Mouse (Mus musculus): ENCODE results near the gene Nepro.

Nepro gene

DNA sequence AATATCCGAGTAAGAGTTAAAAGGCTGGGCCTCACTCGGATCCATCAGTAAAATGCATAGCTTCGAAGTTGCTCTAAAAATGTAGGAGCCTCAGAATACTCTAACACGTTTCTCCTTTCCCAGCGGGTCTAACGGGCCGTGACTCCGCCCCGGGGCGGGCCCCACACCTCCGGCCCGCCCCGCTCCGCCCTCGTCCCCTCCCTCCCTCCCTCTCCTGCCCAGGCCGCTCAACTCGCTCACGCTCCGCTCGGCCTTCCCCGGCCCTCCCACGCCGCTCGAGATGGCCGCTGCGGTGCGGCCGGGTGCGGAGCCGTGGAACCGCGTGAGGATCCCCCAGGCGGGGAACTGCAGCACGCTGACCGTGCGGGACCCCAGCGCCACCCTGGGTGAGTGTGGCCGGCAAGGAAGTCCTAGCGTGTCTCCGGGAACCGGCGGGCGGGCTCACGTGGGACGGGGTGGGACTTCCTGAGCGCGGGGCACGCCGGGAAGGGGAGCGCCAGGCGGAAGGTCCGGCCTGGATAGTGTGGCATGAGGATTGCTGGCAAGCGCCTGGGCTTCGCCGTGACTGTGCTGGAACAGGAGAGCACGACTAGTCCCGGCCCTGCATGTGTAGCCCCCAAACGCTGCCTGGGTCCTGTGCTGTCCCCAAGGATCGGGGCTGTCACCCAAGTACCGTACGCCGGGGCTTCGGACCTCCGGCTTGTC lies at the start of gene Nepro:
TSS of gene Nepro (plus strand) at position 219 of the 705 bp plus-strand sequence.
- DNase-seq (ENCODE audit: low spot score), result peak; percentile 86

DNA sequence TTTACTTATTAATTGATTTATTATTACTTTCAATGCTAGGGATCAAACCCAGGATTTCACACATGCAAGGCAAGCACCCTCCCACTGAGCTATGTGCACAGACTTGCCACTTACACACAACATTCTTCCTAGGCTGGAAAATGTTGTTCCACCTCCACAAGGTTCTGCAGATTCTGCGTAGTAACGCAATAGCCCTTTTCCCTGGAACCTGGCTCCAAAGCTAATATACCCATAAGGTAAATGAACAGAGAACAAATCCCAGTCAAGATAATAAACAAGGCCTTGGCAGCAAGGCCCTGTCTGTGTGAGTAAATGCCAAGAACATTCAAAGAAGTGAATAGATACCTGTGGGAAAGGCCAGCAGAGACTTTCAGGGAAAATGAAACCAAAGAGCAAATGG lies 47.7 kb upstream of the Nepro start:
- DNase-seq (ENCODE audit: low spot score), result no peak

- DNase-seq (ENCODE audit: low spot score), result no peak
Observed at GRCm38 (mm10) chr16:44679082-44679481, 45.0 kb upstream of the Nepro start.

GRCm38 (mm10) chr16:44679503-44679971 lies 44.6 kb upstream of the Nepro start:
- DNase-seq (ENCODE audit: low spot score), result no peak

GRCm38 (mm10) chr16:44680756-44681498 lies 43.2 kb upstream of the Nepro start:
- no peak for DNase-seq (ENCODE audit: low spot score)

DNA sequence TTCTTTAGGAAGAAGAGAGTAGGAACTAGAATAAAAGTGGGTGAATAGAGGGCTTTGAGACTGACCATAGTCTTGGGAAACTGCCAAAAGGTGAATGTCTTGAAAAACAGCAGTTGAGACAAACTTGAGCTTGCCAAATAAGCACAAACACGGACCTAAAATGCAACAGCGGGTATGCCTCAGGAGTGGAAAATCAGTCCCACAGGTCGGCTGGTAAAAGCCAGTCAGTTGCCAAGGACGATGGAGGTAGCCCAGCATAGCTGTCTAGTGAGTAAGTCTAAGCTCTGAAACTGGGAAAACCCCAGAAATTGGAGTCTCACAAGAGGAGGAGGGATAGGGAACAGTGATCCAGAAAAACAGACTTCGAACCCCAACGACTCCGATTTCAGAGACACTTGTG lies 39.5 kb upstream of the Nepro start:
- DNase-seq (ENCODE audit: low spot score), result no peak

DNA sequence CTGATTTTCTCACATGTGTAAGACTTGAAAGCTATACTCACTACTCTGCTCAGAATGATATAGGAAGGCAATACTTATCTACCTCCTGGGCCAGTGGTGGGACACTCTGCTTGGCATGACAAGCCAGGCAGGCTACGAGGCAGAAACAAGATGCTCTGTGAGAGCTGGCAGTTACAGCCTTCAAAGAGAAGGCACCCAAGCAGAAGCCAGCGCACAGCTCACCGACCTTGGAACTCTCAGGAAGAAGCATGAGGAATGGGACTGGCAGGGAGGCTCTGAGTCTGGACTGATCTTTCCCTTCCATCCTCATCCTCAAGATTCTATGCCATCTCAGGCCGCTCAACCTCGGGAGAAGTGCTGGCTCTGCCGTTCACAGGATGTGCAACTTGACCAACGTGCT lies 38.7 kb upstream of the Nepro start:
- DNase-seq (ENCODE audit: low spot score), result no peak

DNA sequence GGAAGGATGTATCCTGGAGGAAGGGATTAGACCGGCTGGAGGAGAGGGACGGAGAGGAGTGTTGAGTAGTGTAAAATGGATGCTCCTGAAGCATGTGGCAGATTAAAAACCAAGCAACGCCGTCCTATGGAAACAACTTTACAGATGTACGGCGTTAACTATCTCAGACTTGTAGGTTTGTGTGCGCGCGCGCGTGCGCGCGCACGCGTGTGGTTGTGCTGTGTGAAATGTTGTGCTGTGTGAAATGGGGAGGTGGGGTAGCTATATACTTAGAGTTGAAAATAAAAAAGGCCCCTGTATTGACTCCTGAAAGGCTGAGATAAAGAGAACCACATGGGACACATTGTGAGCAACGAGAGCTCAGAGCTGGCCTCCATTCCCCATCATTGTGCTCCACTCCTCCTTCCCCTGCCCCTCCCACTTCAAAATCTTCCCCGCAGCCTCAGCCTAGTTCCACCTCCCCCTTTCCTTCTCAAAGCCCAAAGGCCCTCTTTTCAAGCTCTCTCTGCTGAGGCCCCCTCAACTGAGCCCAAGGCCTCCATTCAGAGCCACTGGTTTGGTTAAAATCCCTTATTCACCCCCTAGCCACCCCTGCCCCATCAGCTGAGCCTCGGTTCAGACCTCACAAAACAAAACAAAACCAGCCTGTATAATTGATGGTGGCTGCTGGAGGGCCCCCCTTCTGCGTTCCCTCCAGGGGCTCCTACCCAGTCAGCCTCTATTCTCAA lies 36.9 kb upstream of the Nepro start:
- no peak for DNase-seq (ENCODE audit: low spot score)

- DNase-seq (ENCODE audit: low spot score), result no peak
Observed at GRCm38 (mm10) chr16:44687719-44688420, 36.2 kb upstream of the Nepro start.

DNA sequence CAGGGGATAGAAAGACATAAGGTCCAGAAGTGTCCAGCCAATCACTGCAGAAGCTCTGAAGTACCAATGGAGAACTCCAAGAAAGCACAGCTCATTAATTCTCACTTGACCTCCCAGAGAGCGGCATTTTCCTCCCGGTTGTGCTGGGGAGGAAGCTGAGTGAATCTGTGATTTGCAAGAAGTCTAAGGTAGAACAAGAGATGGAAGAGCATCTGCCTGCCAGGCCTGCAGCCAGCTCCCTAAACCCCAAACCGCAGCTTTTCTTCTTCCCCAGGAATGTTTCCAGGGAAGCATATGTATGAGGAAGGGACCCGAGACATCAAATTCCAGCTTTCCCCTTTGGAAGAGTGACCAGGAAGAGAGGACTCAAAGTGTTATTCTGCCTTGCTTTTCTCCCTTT lies 35.6 kb upstream of the Nepro start:
- DNase-seq (ENCODE audit: low spot score), result no peak

DNA sequence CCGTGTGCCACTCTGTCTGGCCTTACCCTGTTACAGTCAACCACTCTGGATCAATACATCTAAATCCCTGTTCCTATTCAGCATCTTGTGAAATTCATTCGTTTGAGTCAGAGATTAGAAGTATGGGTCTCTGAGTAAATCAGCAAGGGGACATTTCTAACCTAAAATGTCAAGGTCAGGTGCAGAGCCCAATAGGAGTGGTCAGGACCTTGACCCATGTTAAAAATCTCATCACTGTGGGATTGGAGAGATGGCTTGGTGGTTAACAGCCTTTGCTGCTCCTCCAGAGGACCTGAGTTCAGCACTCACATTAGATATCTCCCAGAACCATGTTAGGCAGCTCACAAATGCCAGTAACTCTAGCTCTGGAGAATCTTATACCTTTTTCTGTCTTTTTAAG lies 33.6 kb upstream of the Nepro start:
- no peak for DNase-seq (ENCODE audit: low spot score)

DNA sequence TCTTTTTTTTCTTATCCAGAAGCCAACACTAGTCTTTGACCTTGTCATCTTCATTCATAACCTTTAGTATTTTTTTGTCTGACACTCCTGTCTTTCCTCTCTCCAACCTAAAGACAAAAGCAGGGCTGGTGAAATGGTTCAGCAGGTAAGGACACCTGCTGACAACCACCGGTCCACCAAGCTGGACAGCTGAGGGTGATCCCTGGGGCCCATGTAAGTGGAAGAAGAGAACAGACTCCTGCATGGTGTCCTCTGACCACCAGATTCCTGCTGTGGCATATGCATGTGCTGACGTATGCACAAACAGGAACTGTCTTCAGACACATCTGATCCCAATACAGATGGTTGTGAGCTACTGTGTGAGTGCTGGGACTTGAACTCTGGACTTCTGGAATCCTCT lies 33.0 kb upstream of the Nepro start:
- no peak for DNase-seq (ENCODE audit: low spot score)

- DNase-seq (ENCODE audit: low spot score), result no peak
Observed at GRCm38 (mm10) chr16:44691561-44692141, 32.5 kb upstream of the Nepro start.

GRCm38 (mm10) chr16:44692541-44692940 lies 31.6 kb upstream of the Nepro start:
- DNase-seq (ENCODE audit: low spot score), result no peak

DNA sequence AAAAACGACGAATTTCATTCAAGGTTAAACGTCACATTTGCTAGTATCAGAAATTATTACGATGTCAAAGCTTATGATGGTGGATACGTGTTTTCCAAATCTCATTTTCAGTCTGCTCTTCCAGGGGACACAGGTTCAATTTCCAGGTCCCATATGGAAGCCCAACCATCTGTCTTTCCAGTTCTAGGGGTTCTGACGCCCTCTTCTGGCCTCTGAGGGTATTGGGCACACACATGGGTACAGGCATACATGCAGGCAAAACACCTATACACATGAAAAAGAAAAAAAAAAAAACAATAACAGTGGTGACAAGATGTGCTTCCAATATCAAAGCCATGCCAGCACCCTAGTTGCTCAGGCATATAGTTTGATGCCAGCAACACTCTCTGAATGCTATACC lies 30.4 kb upstream of the Nepro start:
- no peak for DNase-seq (ENCODE audit: low spot score)

- DNase-seq (ENCODE audit: low spot score), result no peak
Observed at GRCm38 (mm10) chr16:44695214-44695858, 28.8 kb upstream of the Nepro start.

DNA sequence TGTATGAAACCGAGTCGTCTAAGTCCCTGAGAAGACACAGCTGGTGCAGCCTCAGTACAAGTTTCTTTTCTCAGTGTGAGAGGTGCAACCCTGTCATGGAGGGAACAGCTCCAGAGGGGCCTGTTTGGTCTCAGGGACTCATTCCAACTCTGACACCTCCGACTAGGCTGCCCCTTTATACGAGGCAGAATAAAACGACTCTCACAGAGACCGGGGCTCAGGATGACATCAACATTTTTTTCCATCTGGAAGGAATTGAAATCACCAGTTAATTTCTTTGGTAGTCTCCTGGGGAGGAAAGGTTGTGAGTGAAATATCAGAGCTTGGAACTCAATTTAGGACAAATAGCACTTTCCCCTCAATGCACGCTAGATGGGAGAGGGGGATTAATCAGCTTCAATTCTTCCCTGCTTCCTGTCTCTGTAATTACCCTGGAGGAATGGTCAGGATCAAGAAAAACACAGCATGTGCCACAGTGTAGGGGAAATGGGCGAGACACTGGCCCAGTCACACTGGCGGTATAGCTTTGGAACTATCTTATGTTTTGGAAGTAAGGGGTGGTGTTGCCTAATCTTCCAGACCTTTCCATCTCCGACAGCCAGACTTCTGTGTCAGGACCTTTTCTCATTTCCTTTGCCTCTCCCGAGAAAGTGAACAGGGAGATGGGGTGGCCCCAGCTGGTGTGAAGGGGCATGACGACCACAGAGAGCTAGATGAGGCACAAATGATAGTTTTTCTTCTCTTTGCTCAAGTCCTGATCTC lies 28.1 kb upstream of the Nepro start:
- DNase-seq (ENCODE audit: low spot score), result no peak

- no peak for DNase-seq (ENCODE audit: low spot score)
Observed at GRCm38 (mm10) chr16:44697473-44698205, 26.5 kb upstream of the Nepro start.

GRCm38 (mm10) chr16:44701155-44701554 lies 22.9 kb upstream of the Nepro start:
- no peak for DNase-seq (ENCODE audit: low spot score)

GRCm38 (mm10) chr16:44702272-44702671 lies 21.8 kb upstream of the Nepro start:
- no peak for DNase-seq (ENCODE audit: low spot score)

Measured in c-Kit-positive CD71-positive TER-119-positive erythroid progenitor cells, embryonic 14.5 days (primary cell).